Mouse (Mus musculus) neural tube, embryonic 15.5 days (tissue): ENCODE results near the gene Zyx. TPM values are rescaled to one million over a fixed set of nuclear protein-coding genes. Genes with fewer than 3 reads are reported as not detected.

Source experiments
- ATAC-seq: fragments of 200-750 bp; cut with Nextera tagmentation; 2 replicates; pipeline ENCODE4 v1.8.0; 2017; ENCODE audit warnings: mild to moderate bottlenecking, moderate TSS enrichment, moderate library complexity; ENCODE audit not compliant: low FRiP score
- H3K27ac ChIP-seq: fragments of 300-500 bp; sonication (generic); replicated peaks from 2 replicates; pipeline ENCODE4 v1.5.1; 2015; ENCODE audit warnings: mild to moderate bottlenecking, inconsistent platforms
- H3K27me3 ChIP-seq: fragments of 300-500 bp; sonication (generic); replicated peaks from 2 replicates; pipeline ENCODE4 v1.6.1; 2015; ENCODE audit warnings: inconsistent platforms
- H3K36me3 ChIP-seq: fragments of 300-500 bp; sonication (generic); 2 replicates; pipeline ENCODE4 v1.6.1; 2015; ENCODE audit warnings: inconsistent platforms
- H3K4me1 ChIP-seq: fragments of 300-500 bp; sonication (generic); 2 replicates; pipeline ENCODE4 v1.6.1; 2015; ENCODE audit warnings: inconsistent platforms
- H3K4me2 ChIP-seq: fragments of 300-500 bp; sonication (generic); 2 replicates; pipeline ENCODE4 v1.6.1; 2015; ENCODE audit warnings: inconsistent platforms, mild to moderate bottlenecking, moderate library complexity
- H3K4me3 ChIP-seq: fragments of 300-500 bp; sonication (generic); replicated peaks from 2 replicates; pipeline ENCODE4 v1.5.1; 2015; ENCODE audit warnings: mild to moderate bottlenecking, inconsistent platforms
- H3K9ac ChIP-seq: fragments of 300-500 bp; sonication (generic); replicated peaks from 2 replicates; pipeline ENCODE4 v1.6.1; 2015; ENCODE audit warnings: mild to moderate bottlenecking, inconsistent platforms
- H3K9me3 ChIP-seq: fragments of 300-500 bp; sonication (generic); replicated peaks from 2 replicates; pipeline ENCODE4 v1.6.1; 2016; ENCODE audit warnings: inconsistent platforms
- WGBS: fragments of 180-500 bp; shearing (Covaris S2); methylation state at CpG from one replicate; pipeline ENCODE4 v1.1.7; 2015; ENCODE audit warnings: mixed read lengths; 5-methylcytosine and 5-hydroxymethylcytosine counted together
- polyA plus RNA-seq: library from polyadenylated mRNA; unstranded; fragments of >200 nt; fragmentation: Nextera tagmentation; extraction: Ambion mirVana; gene quantifications from 2 replicates; pipeline ENCODE4 v1.2.1, GENCODE M21; 2015

The Zyx gene
- 60.0 and 72.5 TPM in 2 replicates for polyA plus RNA-seq

GRCm38 (mm10) chr6:42349426-42350020 lies at the start of gene Zyx:
TSS of gene Zyx (plus strand) at chr6:42349630.
- peaks cover 49% of the 10 kb centered on the region for H3K4me1 ChIP-seq
- peak within 1 kb of the TSS; percentile 88 for H3K27ac ChIP-seq
- H3K9ac ChIP-seq, result peak within 1 kb of the TSS; percentile 86
- no peaks in the 10 kb centered on the region for H3K27me3 ChIP-seq
- peaks cover 10% of the 10 kb centered on the region; the same call in 1 of the 2 replicates for H3K36me3 ChIP-seq
- peak; percentile 93 for ATAC-seq
- H3K4me2 ChIP-seq, result peak within 1 kb of the TSS; percentile 77
- H3K9me3 ChIP-seq, result no peaks in the 10 kb centered on the region
- H3K4me3 ChIP-seq, result peak within 1 kb of the TSS; percentile 61
- WGBS, result 0% methylated on average over 29 of the region's 36 CpGs

DNA sequence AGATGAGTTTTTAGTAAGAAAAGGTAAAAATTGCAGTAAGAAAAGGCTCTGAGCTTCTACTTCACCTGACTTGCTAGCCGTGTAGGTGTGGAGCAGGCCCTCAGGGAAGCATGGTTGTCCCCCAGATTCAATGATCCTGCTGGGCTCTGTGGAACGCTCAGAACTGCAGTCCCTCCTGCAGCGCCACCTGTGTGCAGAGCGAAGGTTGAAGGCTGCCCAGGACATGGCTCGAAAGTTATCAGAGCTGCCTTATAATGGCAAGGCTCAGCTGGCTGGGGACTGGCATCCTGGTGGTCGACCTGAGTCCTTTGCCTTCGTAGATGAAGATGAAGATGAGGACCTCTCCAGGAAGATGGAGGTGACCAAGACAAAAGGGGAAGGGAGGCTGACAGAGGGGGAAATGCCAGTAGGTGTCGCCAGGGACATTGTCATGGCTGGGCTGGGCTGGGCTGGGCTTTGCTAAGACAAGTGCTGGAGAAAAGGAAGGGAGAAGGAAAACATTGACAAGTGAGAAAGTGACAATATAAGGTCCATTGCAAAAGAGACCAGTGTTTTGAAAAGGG lies 39.5 kb upstream of the Zyx start:
- no peak overlapping the region for H3K27ac ChIP-seq
- no peak overlapping the region for H3K4me2 ChIP-seq
- ATAC-seq, result no peak; the same call in 1 of the 2 replicates
- 47% methylated on average over 8 of the region's 8 CpGs for WGBS
- H3K9me3 ChIP-seq, result no peaks in the 10 kb centered on the region
- no peaks in the 10 kb centered on the region for H3K27me3 ChIP-seq
- H3K9ac ChIP-seq, result no peak overlapping the region
- H3K36me3 ChIP-seq, result peaks cover 29% of the 10 kb centered on the region
- H3K4me1 ChIP-seq, result no peaks in the 10 kb centered on the region
- H3K4me3 ChIP-seq, result no peak overlapping the region

DNA sequence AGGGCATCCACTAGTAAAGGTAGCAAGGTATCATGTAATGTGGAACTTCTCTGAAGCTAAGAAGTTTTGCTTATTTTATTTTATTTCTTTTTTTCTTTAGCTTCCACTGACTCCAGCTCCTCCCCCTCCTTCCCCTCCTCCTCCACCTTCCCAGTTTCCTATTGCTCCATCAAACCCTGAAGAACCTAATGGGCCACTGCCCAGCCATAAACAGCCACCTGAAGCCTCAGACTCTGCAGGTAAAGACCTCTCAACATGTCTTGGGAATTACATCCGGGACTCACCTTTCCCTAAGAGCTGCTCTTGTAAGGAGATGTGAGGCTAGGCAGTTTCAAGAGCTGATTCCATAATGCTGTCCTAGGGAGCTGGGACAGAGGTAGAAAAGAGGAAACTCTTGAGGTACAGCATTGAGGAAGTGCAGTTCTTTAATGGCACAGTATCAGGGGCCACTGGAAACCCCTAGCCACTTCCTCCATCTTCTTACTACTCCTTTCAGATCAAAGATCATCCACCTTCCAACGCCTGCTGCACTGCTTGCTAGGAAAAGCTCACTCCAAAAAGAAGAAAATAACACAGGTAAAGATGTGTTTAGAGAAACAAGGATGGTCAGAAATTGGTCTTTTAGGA lies 38.9 kb upstream of the Zyx start:
- no peak overlapping the region for H3K27ac ChIP-seq
- no peak for ATAC-seq

DNA sequence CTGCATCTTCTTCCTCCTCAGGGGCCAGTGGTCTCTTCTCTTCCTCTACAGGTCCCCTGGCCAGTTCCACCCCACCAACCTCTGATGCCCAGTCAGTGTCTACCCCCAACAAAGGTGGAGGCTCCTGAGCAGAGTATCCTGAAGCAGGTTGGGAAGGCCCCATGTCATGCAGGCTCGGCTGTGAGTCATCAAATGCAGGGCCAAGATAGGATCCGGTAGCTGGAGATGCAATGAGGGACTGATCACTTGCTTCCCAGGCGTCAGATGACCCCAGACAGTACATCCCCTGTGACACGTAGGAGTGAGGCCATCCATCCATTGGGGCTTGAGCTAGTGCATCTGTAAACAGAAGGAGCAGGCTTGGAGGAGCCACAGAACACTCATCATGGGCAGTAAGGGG lies 31.1 kb upstream of the Zyx start:
- no peak for ATAC-seq
- peaks cover 27% of the 10 kb centered on the region for H3K4me1 ChIP-seq
- 79% methylated on average over 4 of the region's 4 CpGs for WGBS

More for the DNA sequence above, 38.9 kb upstream of the Zyx start:
- no peak overlapping the region for H3K9ac ChIP-seq
- H3K9me3 ChIP-seq, result no peaks in the 10 kb centered on the region
- H3K27me3 ChIP-seq, result no peaks in the 10 kb centered on the region
- no peak overlapping the region for H3K4me2 ChIP-seq
- peaks cover 32% of the 10 kb centered on the region for H3K36me3 ChIP-seq
- WGBS, result 93% methylated on average over 2 of the region's 2 CpGs
- no peaks in the 10 kb centered on the region for H3K4me1 ChIP-seq
- no peak overlapping the region for H3K4me3 ChIP-seq

GRCm38 (mm10) chr6:42323371-42324066 lies 25.9 kb upstream of the Zyx start:
- no peaks in the 10 kb centered on the region for H3K27me3 ChIP-seq
- H3K9me3 ChIP-seq, result no peaks in the 10 kb centered on the region
- H3K4me1 ChIP-seq, result peaks cover 38% of the 10 kb centered on the region
- H3K4me2 ChIP-seq, result peak overlapping the region; percentile 80
- peaks cover 13% of the 10 kb centered on the region for H3K36me3 ChIP-seq
- H3K9ac ChIP-seq, result peak overlapping the region; percentile 73
- WGBS, result under 1% methylated on average over 28 of the region's 28 CpGs
- ATAC-seq, result peak; percentile 46
- peak overlapping the region; percentile 64 for H3K4me3 ChIP-seq
- H3K27ac ChIP-seq, result peak overlapping the region; percentile 93

More for the DNA sequence above, 31.1 kb upstream of the Zyx start:
- no peaks in the 10 kb centered on the region for H3K27me3 ChIP-seq
- H3K4me3 ChIP-seq, result no peak overlapping the region
- no peak overlapping the region for H3K27ac ChIP-seq
- no peak overlapping the region for H3K4me2 ChIP-seq
- no peaks in the 10 kb centered on the region for H3K9me3 ChIP-seq
- no peak overlapping the region for H3K9ac ChIP-seq
- peaks cover 38% of the 10 kb centered on the region for H3K36me3 ChIP-seq

DNA sequence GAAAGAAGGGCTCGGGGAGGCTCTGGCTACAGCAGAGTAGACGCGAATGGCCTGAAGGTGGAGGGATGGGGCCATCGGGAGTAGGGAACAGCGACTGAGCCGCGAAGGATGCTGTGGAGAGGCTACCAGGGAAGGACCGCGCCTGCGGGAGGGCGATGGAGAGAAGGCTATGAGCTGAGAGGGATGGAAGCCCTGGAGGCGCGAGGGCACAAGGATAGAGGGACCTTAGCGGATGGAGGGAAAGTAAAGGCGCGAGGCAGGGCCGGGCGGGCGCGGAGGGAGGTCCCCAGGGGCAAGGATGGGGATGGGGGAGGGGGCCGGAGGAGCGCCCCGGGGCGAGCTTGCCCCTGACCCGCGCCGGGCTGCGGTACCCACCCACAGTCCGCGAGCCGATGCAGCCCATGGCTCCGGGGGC lies 25.4 kb upstream of the Zyx start:
- WGBS, result under 1% methylated on average over 23 of the region's 32 CpGs
- Histone ChIP-seq H3K4me3 (peak overlapping the region; percentile 64), H3K4me1 (peaks cover 38% of the 10 kb centered on the region), H3K4me2 (peak overlapping the region; percentile 80), H3K9ac (peak overlapping the region; percentile 73), H3K36me3 (peaks cover 9% of the 10 kb centered on the region; the same call in 1 of the 2 replicates), H3K9me3 (no peaks in the 10 kb centered on the region), H3K27me3 (no peaks in the 10 kb centered on the region), H3K27ac (peak overlapping the region; percentile 93)
- ATAC-seq, result peak; percentile 80

GRCm38 (mm10) chr6:42324482-42325267 lies 24.8 kb upstream of the Zyx start, which contains the start of gene Fam131b:
TSS of gene Fam131b (minus strand) at chr6:42324643.
- Histone ChIP-seq H3K9ac (peak within 1 kb of the TSS; percentile 73), H3K27me3 (no peaks in the 10 kb centered on the region), H3K4me1 (peaks cover 38% of the 10 kb centered on the region), H3K36me3 (peaks cover 9% of the 10 kb centered on the region; the same call in 1 of the 2 replicates), H3K4me2 (peak within 1 kb of the TSS; percentile 80), H3K9me3 (no peaks in the 10 kb centered on the region), H3K27ac (peak within 1 kb of the TSS; percentile 93), H3K4me3 (peak within 1 kb of the TSS; percentile 64)
- WGBS, result under 1% methylated on average over 42 of the region's 68 CpGs
- ATAC-seq, result peak; percentile 93

GRCm38 (mm10) chr6:42325268-42325609 lies 24.2 kb upstream of the Zyx start:
- ATAC-seq, result no peak; the same call in 1 of the 2 replicates
- Histone ChIP-seq H3K27ac (peak overlapping the region; percentile 93), H3K36me3 (peaks cover 9% of the 10 kb centered on the region; the same call in 1 of the 2 replicates), H3K9ac (peak overlapping the region; percentile 73), H3K4me2 (peak overlapping the region; percentile 80), H3K4me3 (peak overlapping the region; percentile 64), H3K27me3 (no peaks in the 10 kb centered on the region), H3K9me3 (no peaks in the 10 kb centered on the region), H3K4me1 (peaks cover 34% of the 10 kb centered on the region)
- WGBS, result 3% methylated on average over 7 of the region's 7 CpGs

- Histone ChIP-seq H3K9me3 (no peaks in the 10 kb centered on the region), H3K4me1 (peaks cover 27% of the 10 kb centered on the region), H3K9ac (no peak overlapping the region), H3K36me3 (no peaks in the 10 kb centered on the region), H3K27ac (no peak overlapping the region), H3K4me2 (no peak overlapping the region), H3K27me3 (no peaks in the 10 kb centered on the region), H3K4me3 (no peak overlapping the region)
- WGBS, result 100% methylated on average over 3 of the region's 3 CpGs
- ATAC-seq, result no peak
Observed at GRCm38 (mm10) chr6:42326509-42326908, 22.9 kb upstream of the Zyx start.

GRCm38 (mm10) chr6:42328757-42329156 lies 20.7 kb upstream of the Zyx start:
- peaks cover 7% of the 10 kb centered on the region for H3K4me1 ChIP-seq
- H3K4me3 ChIP-seq, result no peak overlapping the region
- WGBS, result 78% methylated on average over 3 of the region's 3 CpGs
- no peak for ATAC-seq
- no peak overlapping the region for H3K4me2 ChIP-seq
- no peak overlapping the region for H3K27ac ChIP-seq
- no peak overlapping the region for H3K9ac ChIP-seq
- no peaks in the 10 kb centered on the region for H3K36me3 ChIP-seq
- no peaks in the 10 kb centered on the region for H3K27me3 ChIP-seq
- no peaks in the 10 kb centered on the region for H3K9me3 ChIP-seq

DNA sequence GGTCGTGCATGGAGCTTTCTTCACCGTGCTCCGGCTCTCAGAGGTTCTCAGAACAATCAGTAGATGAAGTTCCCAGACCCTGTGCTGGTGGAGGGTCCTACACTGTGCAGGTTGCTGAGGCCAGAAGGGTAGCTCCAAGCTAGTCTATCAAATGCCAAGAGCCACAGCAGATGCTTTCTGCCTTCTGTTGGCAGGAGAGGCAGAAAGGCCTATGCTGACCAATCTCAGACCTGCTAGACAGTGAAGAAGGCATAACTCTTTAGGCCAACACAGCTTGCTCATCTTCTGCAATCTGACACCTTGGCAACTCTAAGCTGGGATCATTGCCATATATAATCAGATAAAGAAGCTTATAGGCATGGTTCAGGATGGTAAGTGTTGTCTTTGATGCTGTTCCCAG lies 19.2 kb upstream of the Zyx start:
- WGBS, result 78% methylated on average over 3 of the region's 3 CpGs
- no peaks in the 10 kb centered on the region for H3K27me3 ChIP-seq
- H3K36me3 ChIP-seq, result no peaks in the 10 kb centered on the region
- H3K27ac ChIP-seq, result no peak overlapping the region
- H3K4me1 ChIP-seq, result peaks cover 4% of the 10 kb centered on the region
- no peak for ATAC-seq
- no peak overlapping the region for H3K4me3 ChIP-seq
- no peak overlapping the region for H3K9ac ChIP-seq
- no peak overlapping the region for H3K4me2 ChIP-seq
- H3K9me3 ChIP-seq, result no peaks in the 10 kb centered on the region
